Mouse (Mus musculus) left cerebral cortex, adult 18-20 months (tissue): ENCODE results near the gene Tax1bp3. TPM values are rescaled to one million over a fixed set of nuclear protein-coding genes. Genes with fewer than 3 reads are reported as not detected.

Experiments used
- DNase-seq, 2 experiments: peaks; one replicate each; pipeline ENCODE4 v3.0.0; 2021 to 2022; ENCODE audit warnings: low spot score in 2 of 2, mixed read lengths in 1 of 2
- long read RNA-seq, 2 experiments: library from polyadenylated mRNA; stranded (forward); transcript quantifications; one replicate each; pipeline ENCODE4 v2.0.0; 2021
- total RNA-seq, 2 experiments: library from RNA; stranded (reverse); gene quantifications; 2 replicates each; pipeline ENCODE4 v1.2.3; 2021

Tax1bp3 gene
- 10 to 100 TPM in 1 of 2 experiments, 1 to 10 TPM in 1; 9.2 to 10.6 TPM for total RNA-seq
- long read RNA-seq, experiment 1, transcript Tax1bp3-201 (4 exons, 1,523 nt): major isoform, 13 of 13 reads
- long read RNA-seq, experiment 1, partial matches to known transcripts: 0 of 13 reads
- long read RNA-seq, experiment 1, other reads (novel, unspliced or antisense): 0 of 13 reads
- long read RNA-seq, experiment 2, transcript Tax1bp3-201 (4 exons, 1,523 nt): major isoform, 8 of 11 reads
- long read RNA-seq, experiment 2, partial matches to known transcripts: 0 of 11 reads
- long read RNA-seq, experiment 2, other reads (novel, unspliced or antisense): 3 of 11 reads

DNA sequence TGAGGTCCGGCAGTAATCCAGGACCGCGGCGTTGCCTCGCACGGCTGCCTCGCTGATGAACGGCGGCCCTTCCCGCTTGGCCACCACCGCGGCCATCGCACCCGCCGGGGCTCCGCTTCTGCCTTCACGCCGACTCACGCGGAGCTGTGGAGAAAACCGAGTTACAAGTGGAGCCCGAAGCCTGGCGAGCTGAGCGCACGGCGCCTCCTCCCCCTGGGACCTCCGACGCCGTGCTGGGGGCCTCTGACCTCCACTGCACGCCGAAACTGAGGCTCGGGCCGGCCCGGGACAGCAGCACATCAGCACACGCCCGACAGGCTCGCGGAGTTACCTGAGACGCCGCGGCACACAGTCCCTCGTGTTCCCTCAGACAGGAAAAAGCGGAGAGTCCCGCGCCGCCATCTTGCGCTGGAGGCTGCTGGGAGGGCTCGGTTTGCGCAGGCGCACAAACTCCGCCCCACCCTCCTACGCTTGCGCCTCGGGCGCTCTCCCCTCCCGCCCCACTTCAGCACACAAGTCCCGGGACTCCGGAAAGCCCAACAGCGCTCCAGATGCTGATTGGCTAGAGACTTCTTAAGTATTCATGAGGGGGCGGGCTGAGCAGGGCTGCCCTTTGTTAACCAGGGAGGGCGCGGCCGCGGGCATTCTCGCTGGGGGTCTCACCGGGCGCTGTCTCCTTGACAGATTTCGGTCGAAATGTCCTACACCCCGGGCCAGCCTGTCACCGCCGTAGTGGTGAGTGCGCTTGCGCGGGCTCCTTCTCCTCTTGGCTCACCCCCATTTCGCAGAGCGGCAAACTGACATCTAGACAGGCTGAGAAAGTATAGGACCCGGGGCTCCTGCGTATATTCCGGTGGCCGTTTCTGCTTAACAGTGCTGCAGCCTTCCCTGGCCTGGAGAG lies at the start of gene Tax1bp3, which contains the start of gene Emc6:
Tax1bp3 (plus strand) TSS at position 476 of the 901 bp plus-strand sequence.
Emc6 (minus strand) TSS at position 430 of the 901 bp plus-strand sequence.
- DNase-seq: peak; percentile 94 to 95

DNA sequence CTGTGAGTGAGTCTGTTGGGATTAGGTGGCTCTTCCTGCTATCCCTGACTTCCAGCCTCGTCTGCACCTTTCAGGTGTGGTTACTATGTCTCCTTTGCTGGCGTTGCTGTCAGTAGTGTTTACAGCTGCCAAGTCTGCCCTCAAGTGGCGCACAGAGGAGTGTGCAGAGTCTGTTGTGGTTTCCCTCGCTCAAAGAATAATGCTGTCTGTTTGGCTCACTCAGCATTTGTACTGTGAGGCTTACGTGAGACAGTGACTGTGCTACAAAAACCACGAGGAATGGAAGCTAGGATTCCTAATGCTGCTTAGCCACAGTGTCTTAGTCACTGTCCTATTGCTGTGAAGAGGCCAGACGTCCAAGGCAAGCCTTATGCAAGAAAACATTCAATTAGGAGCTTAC lies 45.9 kb upstream of the Tax1bp3 start:
- peak in 1 of 2 experiments; percentile 17 for DNase-seq

DNA sequence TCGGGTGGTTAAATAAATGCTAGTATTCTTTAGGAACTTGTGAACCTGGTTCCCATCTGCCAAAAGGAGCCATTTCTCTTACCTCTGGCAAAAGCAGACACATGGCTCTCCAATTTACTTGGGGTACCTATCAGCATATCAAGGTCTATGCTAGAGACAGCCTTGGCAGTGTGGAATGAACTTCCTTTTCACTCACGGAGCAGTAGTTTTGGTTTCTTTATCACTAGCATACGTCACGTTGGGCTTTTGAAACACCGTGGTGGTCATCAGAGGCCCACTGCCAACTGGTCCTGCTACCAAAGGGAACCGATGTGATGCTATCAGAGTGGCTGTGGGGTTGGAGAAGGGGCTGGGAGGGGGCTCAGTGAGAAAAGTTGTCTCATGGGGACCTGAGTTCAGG lies 43.9 kb upstream of the Tax1bp3 start:
- no peak for DNase-seq

DNA sequence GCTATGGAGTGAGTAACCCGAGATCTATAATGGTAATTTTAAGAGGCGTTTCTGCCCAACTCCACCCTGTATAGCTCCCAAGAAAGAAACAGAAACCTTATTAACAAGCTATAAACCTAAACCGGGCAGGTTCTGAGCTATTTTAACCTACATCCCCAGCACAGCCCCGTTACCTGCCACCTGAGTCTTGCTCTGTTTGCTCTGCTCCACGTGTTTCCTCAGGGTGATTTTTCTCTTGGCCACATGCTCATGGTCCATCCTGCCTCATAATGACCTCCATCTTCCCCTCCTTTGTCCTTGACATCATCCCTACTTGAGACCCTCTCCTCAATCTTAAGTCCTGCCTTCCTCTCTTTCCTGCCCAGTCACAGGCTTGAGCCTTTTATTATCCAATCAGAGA lies 42.7 kb upstream of the Tax1bp3 start:
- DNase-seq: no peak

DNA sequence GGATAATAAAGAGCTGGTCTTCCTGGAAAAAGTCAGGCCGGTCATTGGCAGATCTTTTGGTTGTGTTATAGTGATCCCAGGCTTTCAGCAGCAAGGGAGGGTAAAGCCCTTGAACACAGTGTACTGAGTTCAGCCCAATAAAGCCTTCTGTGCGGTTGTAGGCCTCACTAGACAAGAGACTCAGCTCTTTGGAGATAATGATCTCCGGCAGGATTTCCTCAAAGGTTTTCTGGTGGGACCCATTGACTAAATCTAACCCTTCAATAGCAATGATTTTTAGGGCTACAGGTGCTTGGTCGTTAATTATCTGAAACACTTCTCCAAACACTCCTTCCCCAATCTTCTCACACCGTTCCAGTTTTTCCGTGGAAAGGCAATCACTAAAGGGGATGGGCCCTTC lies 40.3 kb upstream of the Tax1bp3 start:
- DNase-seq: no peak

DNA sequence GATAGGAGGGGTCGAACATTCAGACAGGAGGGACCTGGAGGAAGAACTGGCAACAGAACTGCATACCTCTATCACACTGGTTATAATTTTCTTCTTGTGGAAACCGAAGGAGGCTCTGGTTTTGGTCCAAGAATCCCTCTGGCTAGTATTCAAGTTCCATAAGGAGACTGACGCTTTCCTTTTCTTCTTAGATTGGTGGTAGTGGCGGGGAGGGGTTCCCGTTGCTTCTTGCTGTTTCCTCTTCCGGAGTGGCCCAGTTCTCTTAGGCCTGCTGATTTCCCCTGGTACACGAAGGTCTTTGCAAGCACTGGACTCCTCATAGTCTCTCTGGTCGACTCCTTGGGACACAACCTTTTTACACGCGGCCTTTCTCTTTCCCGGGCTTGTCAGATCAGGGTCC lies 39.8 kb upstream of the Tax1bp3 start:
- DNase-seq: no peak

DNA sequence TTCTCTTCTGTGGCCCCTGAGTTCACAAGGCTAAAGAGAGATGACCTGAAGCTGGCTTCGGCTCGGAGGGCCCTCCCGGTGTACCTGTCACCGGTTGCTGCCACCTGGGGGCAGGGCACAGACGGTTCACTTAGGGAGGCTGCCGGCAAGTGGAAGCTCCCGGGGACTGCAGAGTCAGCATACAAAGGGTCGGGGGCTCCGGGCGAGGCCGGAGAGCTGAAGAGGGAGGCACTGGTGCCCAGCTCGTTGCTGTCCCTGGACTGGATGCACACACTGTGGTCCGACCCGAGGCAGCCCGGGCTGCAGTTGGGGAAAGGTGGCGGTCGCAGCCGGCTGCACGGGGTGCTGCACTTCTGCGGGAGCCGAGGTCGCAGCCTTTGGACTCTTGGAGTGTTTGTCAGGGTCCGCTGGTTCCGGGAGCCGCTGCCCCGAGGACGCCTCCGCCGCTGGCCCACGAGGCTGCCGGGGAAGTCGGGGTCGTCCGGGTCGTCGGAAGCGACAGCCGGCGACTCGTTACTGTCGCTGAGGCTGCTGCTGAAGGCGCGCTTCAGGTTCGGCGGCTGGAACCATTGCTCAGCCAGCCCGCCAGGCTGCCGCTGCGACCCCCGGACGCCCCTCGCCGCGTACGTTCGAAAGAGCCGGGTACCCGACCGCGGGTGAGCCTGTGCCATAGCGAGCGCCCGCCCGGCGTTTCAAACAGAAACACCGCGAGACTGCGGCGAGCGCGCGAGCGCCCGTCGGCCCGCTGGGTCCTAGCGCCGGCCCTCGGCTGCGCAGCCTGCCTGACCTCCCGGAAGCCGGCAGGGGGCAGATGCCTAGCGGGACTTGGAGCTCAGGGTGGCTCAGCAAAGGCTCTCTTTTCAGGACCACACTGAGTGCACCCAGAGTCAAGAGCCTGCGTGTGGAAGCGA lies 39.0 kb upstream of the Tax1bp3 start, which contains the start of gene Haspin:
Haspin (minus strand) TSS at position 704 of the 911 bp plus-strand sequence.
- DNase-seq: peak; percentile 88 to 92

DNA sequence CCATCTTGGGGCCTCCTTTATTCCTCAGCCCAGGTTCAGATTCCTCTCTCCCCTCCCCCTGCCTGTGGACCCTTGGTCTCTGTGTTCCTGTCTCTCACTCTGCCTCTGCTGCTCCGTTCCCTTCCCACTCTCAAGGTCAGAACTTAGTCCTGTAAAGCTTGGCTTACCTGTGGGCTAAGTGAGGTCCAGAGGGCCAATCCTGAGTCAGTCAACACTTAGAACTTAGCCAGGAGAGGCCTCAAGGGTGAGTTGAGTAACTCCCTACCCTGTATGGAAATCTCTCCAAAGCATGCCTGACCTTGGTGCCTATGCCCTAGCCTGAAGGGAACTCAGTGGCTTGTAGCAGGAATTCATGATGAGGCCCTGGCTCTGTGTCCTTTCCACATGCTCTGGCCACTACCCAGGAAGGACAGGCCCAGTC lies 32.6 kb upstream of the Tax1bp3 start:
- no peak for DNase-seq

DNA sequence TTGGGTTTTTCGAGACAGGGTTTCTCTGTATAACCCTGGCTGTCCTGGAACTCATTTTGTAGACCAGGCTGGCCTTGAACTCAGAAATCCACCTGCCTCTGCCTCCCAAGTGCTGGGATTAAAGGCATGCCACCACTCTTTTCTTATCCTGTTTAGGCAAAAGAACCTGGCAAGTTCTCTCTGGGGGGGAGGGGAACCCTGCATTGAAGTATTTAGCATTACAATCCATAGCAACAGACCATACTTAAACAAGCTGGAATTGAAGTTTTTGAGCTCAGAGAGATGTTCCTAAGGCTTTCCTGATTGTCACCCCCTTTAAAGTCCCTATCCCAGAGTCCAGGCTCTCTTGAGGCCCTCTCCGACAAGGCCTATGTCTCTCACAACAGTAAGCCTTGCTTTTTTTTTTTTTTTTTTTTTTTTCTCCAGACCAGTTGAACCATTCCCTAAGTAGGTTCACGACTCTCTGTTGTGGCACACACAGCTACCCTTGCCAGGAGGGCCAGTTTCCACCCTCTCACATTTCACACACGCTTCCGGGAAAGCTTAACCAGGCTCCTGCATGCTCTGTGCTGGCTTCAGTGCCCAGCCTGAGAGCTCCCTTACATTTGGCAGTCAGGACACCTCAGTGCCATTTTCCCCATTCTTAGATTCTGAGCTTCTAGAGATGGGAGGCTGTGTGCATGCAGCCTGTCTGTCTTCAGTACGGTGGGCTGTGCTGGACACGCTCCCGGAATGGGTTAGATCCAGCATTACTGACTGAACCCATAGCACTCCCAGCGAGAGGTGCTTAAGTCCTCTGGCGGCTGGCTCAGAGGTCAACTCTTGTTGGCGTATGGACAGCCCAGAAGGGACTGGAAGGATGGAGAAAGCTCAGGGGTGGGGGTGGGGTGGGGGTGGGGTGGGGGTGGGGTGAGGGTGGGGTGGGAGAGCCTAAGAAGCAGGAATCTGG lies 30.6 kb upstream of the Tax1bp3 start:
- no peak for DNase-seq

DNA sequence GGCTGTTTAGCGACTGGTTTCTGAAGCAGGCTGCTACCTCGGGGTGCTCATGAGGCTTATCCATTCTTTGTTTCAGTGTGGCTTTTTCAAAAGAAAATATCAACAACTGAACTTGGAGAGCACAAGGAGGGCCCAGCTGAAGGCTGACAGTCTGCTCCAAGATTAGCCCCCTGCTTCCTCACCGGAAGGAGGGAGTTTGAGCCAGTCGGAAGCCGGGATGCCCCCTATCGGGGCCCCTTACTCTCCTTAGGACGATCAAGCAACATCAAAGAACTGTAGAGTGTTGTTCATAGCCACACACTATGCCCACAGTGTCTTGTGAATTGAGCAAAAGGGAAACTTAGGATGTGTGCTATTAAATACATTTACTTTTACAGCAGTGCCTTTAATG lies 29.9 kb upstream of the Tax1bp3 start:
- DNase-seq: no peak

DNA sequence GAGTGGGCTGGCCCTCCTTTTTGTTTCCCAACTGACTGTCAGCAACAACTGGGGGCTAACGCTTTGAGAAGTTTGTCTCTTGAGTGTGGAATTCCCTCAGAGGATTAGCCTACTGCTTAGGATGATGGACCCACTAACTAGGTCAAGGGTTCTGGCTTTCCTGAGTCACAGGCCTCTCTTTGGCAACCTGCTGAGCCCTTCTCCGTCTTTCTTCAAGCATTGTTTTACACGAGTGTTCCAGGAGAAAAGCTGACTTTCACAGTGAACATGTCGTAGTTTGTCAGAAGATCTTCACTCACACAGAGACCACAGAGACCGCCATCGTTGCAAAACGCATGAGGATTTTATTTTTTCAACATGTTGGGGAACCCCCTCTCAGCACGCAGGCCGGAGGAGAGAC lies 28.7 kb upstream of the Tax1bp3 start:
- no peak for DNase-seq

DNA sequence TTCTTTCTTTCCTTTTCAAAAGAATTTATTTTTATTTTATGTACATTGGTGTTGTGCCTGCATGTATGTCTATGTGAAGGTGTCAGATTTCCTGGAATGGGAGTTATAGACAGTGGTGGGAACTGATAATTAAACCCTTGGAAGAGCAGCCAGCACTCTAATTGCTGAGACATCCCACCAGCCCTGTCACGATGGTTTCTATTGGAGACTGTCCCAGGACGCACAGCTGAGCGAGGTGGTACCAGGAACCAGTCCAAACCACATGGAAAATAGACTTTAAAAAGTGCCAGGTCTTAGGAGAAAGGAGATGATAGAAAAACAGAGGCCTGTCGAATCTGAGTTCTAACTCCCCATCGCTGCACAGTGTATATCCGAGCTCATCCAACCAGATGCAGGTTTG lies 21.8 kb upstream of the Tax1bp3 start:
- no peak for DNase-seq

DNA sequence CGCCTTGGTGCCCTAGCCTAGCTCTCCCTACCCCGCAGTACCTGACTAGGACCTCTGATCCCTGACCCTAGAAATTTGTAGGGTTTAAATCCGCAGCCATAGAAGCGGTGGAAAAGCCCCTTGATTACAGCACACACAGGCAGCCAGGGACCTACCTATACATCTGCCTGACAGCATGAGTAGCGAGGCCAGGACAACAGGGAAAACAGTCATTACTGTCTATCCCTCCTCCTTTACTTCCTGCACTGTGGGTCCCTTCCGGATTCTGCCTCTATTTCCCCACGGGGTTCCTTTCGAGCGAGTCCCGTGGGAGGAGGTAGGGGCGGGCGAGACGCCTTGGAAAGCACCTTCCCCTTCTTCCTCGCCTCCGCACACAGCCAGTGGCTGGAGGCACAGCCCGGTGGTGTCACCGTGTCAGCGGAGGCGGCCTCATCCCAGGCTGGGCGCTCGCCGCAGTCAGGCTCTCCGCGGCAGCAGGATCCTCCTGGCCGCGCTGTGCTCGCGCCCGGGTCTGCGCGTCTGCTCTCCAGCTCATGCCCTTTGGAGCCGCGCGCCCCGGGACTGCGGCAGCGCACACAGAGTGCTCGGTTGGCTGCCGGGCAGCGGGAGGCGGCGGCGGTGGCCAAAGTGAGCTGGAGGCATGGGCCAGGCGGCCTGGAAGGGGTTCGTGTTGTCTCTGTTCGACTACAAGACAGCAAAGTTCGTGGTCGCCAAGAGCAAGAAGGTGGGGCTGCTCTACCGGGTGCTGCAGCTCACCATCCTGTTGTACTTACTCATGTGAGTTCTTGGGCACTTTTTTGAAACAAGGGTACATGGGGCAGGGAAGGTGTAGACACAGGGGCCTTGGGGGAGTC lies 16.7 kb upstream of the Tax1bp3 start, which contains the start of gene P2rx5:
P2rx5 (plus strand) TSS at position 465 of the 854 bp plus-strand sequence.
- DNase-seq: peak in 1 of 2 experiments; percentile 42

DNA sequence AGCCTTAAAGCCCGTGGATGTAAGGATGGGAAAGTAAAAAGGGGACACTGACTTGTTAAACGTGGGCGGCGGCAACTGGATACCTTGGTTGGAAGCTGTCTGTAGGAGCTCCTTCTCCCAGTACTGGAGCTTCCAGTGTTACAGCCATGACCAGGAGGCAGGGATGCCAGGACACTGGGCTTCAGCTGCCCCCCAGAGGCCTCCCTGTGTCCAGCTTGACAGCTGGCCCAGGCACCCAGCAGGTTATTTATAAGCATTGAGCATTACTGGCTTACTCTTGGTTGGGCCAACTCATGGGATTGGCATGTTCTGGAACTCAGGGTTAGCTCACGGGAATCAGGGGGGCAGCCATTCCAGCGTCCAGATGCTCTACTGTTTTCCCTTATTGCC lies 16.1 kb upstream of the Tax1bp3 start:
- DNase-seq: no peak

DNA sequence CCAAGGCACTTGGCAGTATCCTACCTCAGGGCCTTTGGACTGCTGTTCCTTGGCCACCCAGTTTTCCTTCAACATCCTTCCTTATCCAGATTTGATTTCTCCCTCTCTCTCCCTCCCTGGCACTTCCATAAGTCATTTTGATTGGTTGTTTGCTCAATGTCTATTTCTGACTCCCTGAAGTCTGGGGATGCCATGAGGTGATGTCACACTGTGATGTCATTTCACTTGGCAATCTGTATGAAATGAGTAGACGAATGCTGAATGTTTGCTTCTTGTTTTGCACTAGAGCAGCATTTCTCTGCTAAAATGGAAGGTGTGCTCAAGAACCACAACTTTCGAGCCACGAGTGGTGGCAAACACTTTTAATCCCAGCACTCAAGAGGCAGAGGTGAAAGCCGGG lies 15.3 kb upstream of the Tax1bp3 start:
- no peak for DNase-seq

DNA sequence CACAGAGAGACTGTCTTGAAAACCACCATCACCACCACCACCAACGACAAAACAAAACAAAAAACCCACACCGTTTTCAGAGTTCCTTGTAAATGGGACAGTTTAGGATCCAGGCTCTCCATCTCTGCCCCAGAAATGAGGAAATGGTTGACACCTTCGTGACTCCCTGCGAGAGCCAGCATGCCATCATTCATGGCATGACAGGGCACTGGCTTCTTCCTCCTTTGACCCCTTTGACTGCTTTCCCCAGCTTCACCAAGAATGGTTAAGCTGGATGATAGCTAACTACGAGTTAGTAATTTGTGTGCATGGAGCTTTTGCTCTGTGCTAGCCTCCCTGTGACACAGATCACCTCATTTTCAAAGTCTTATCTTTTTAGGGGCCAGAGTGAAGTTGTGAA lies 14.6 kb upstream of the Tax1bp3 start:
- no peak for DNase-seq

DNA sequence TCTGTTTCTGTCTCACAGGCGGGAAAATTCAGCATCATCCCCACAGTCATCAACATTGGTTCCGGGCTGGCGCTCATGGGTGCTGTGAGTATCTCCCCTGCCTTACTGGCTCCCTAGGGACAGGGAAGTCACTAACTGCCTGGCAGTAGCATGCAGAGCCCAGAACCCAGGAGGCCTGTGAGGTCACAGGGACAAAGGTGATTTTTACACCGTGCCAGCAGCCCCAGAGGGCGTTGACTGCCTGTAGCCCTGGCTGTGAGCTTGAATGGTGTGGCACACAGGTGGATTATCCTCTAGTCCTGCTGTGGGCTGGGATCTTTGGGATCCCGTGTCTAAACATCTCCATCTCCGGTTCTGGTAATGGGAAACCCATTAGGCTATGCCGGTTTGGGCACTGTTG lies 8.8 kb upstream of the Tax1bp3 start:
- DNase-seq: no peak

DNA sequence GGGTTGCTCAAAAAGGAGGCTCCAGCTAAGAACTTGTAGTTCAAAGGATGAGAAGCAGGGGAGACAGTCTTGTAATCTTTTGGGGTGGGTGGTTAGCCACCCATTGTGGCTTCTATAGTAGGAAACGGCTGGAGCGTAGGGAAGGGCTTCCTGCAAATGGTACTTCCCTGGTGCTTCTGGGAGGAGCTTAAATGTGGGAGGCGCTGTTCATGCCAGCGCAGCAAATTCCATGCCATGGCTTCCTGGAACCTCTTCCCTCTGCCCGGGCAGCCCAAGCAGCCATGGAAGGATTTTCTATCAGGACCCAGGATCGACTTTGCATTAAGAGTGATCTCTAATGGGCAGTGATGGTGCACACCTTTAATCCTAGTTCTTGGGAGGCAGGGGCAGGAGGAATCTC lies 8.3 kb upstream of the Tax1bp3 start:
- DNase-seq: no peak

DNA sequence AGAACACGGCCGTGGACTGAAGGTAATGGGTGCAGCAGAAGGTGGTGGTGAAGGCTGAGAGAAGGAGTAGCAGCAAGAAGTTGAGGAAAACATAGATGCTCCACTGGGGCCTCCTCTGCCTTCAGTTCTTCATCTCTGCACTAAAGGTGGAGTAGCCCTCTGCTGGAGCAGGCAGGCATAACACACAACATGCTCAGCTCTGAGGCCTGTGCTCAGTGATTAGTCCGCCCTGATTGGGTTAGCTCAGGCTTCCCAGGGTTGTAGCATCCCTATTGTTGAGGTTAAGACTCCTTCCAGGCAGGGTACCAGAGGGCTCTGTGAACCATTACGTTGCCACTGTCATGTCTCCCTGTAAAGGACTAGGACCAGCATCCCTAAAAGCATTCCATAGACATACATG lies 7.7 kb upstream of the Tax1bp3 start:
- peak; percentile 63 to 70 for DNase-seq
